16 mouse cellular contexts compared by ENCODE assay signal in genomic region chr3:154742927-154743326, GRCm38 (mm10).
"Had no signal": no experiment of that assay in that cellular context is flagged by ENCODE, and none has a peak within 500 bp of the region (broad histone marks: within the 10 kb centered on the region; RNA-seq: fewer than 3 reads in every experiment).

No protein-coding gene starts in this region.

- H3K9me3 ChIP-seq: limb, embryonic 15.5 days; liver, embryonic 12.5 days; neural tube, embryonic 13.5 days had no signal

- DNase-seq: kidney, adult 9 months; kidney, postnatal 36 days; layer of hippocampus, adult 9-11 months; layer of hippocampus, postnatal 36 days; lung, embryonic 14.5 days; lung, postnatal 10 days; lung, postnatal 4 days; right cerebral cortex, adult 18-20 months; right cerebral cortex, postnatal 25 days; thymus, postnatal 4 days had no signal

- H3K4me1 ChIP-seq: limb, embryonic 15.5 days; liver, embryonic 12.5 days had no signal

- H3K36me3 ChIP-seq: limb, embryonic 15.5 days; liver, embryonic 12.5 days; neural tube, embryonic 13.5 days had no signal

- H3K27me3 ChIP-seq: limb, embryonic 15.5 days; liver, embryonic 12.5 days; neural tube, embryonic 13.5 days had no signal

- H3K4me3 ChIP-seq: limb, embryonic 15.5 days; liver, embryonic 12.5 days; neural tube, embryonic 13.5 days had no signal

- H3K9ac ChIP-seq: limb, embryonic 15.5 days; liver, embryonic 12.5 days; lung, embryonic 14.5 days; neural tube, embryonic 13.5 days had no signal

- ATAC-seq: liver, embryonic 12.5 days had no signal

- H3K27ac ChIP-seq: kidney, postnatal 0 days; limb, embryonic 15.5 days; liver, embryonic 12.5 days; neural tube, embryonic 13.5 days; stomach, postnatal 0 days had no signal

- H3K4me2 ChIP-seq: limb, embryonic 15.5 days; liver, embryonic 12.5 days; lung, embryonic 14.5 days; midbrain, embryonic 11.5 days; neural tube, embryonic 13.5 days had no signal
